Mouse (Mus musculus) midbrain, embryonic 12.5 days (tissue): ENCODE measurements around the gene C1qbp. TPM values are rescaled to one million over a fixed set of nuclear protein-coding genes. Genes with fewer than 3 reads are reported as not detected.

ENCODE experiments used
- ATAC-seq: fragments of 200-750 bp; cut with Nextera tagmentation; 2 replicates; pipeline ENCODE4 v1.8.0; 2017; ENCODE audit warnings: low read depth, moderate TSS enrichment, moderate library complexity; ENCODE audit not compliant: low FRiP score
- H3K27ac ChIP-seq: fragments of 300-500 bp; sonication (generic); replicated peaks from 2 replicates; pipeline ENCODE4 v1.5.1; 2016; ENCODE audit warnings: mild to moderate bottlenecking
- H3K27me3 ChIP-seq: fragments of 300-500 bp; sonication (generic); 2 replicates; pipeline ENCODE4 v1.6.1; 2016; ENCODE audit warnings: mild to moderate bottlenecking
- H3K36me3 ChIP-seq: fragments of 300-500 bp; sonication (generic); 2 replicates; pipeline ENCODE4 v1.6.1; 2016
- H3K4me1 ChIP-seq: fragments of 300-500 bp; sonication (generic); 2 replicates; pipeline ENCODE4 v1.6.1; 2016
- H3K4me2 ChIP-seq: fragments of 300-500 bp; sonication (generic); replicated peaks from 2 replicates; pipeline ENCODE4 v1.6.1; 2016; ENCODE audit warnings: mild to moderate bottlenecking, moderate library complexity
- H3K4me3 ChIP-seq: fragments of 300-500 bp; sonication (generic); 2 replicates; pipeline ENCODE4 v1.5.1; 2016; ENCODE audit warnings: mild to moderate bottlenecking
- H3K9ac ChIP-seq: fragments of 300-500 bp; sonication (generic); replicated peaks from 2 replicates; pipeline ENCODE4 v1.6.1; 2016; ENCODE audit warnings: mild to moderate bottlenecking, moderate library complexity
- H3K9me3 ChIP-seq: fragments of 300-500 bp; sonication (generic); 2 replicates; pipeline ENCODE4 v1.6.1; 2016; ENCODE audit warnings: mild to moderate bottlenecking
- WGBS: fragments of 180-500 bp; shearing (Covaris S2); methylation state at CpG from one replicate; pipeline ENCODE4 v1.1.7; 2016; 5-methylcytosine and 5-hydroxymethylcytosine counted together
- polyA plus RNA-seq: library from polyadenylated mRNA; unstranded; fragments of >200 nt; fragmentation: Nextera tagmentation; extraction: Ambion mirVana; gene quantifications from 2 replicates; pipeline ENCODE4 v1.2.1, GENCODE M21; 2016

The C1qbp gene
- polyA plus RNA-seq: 209 and 224 TPM in 2 replicates

DNA sequence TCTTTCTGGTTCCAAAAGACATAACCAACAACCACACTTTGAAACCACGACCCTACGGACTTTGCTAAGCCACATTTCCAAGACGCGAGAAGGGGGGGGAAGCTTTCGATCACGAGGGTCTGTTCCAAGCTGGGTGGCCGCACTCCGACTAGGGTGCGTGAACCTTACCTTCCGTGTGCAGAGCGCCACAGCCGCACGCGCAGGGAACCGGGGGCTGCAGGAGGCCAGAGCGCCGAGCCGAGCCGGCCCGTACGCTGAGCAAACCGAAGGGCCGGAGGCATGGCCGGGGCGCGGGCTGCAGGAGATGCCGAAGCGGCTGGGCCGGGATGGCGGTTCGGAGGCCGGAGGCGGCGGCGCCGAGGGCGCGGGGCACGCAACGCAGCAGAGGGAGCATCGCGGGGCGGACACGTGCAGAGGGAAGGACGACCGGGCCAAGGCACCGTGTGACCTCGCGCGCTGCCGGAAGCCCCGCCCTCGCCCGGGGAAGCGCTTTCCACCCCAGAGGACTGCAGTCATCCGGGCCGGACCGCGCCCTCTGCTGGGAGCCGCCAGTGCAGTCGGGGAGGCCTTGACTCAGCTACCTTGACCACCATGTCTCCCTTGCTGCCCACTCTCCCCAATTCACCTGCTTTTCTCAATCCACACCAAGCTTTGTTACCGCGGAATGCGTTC lies at the start of gene C1qbp:
C1qbp (minus strand) TSS at position 470 of the 672 bp plus-strand sequence.
- H3K27ac ChIP-seq: 0 out of 2 replicates have a peak within 1 kb of the TSS, but pooled peaks have one; percentile 46

DNA sequence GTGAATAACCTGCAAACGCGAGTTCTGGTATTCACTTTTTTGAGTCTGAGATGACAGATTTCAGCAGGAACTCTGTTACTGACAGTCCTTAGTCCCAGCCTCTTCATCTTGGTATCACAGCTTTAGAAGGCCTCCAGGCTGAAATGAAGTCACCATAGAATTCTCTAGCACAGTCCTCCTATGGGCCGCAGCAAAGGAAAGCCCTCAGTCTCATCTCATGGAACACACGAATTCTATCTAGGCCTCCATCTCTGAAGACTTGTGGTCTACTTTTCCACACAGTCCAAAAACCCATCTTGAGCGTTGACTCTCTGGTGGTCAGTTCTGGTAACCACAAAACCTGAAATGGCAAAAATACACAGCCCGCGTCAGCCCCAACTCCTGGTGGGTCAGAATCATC lies 49.2 kb upstream of the C1qbp start:
- peak overlapping the region; percentile 95 for H3K27ac ChIP-seq
- H3K4me1 ChIP-seq: peaks cover 25% of the 10 kb centered on the region
- peaks cover 12% of the 10 kb centered on the region for H3K36me3 ChIP-seq
- H3K9me3 ChIP-seq: no peaks in the 10 kb centered on the region
- H3K4me3 ChIP-seq: peak overlapping the region; percentile 74
- WGBS: 59% methylated on average over 7 of the region's 7 CpGs
- peak overlapping the region; percentile 85 for H3K9ac ChIP-seq
- H3K27me3 ChIP-seq: no peaks in the 10 kb centered on the region
- no peak for ATAC-seq
- H3K4me2 ChIP-seq: peak overlapping the region; percentile 64

More for the DNA sequence above, at the start of gene C1qbp:
- ATAC-seq: peak; percentile 96
- WGBS: 2% methylated on average over 55 of the region's 64 CpGs
- H3K27me3 ChIP-seq: no peaks in the 10 kb centered on the region
- peak within 1 kb of the TSS; percentile 92 for H3K9ac ChIP-seq
- peaks cover 8% of the 10 kb centered on the region for H3K4me1 ChIP-seq
- H3K36me3 ChIP-seq: peaks cover 67% of the 10 kb centered on the region
- H3K4me2 ChIP-seq: peak within 1 kb of the TSS; percentile 76
- H3K9me3 ChIP-seq: no peaks in the 10 kb centered on the region
- H3K4me3 ChIP-seq: peak within 1 kb of the TSS; percentile 100

DNA sequence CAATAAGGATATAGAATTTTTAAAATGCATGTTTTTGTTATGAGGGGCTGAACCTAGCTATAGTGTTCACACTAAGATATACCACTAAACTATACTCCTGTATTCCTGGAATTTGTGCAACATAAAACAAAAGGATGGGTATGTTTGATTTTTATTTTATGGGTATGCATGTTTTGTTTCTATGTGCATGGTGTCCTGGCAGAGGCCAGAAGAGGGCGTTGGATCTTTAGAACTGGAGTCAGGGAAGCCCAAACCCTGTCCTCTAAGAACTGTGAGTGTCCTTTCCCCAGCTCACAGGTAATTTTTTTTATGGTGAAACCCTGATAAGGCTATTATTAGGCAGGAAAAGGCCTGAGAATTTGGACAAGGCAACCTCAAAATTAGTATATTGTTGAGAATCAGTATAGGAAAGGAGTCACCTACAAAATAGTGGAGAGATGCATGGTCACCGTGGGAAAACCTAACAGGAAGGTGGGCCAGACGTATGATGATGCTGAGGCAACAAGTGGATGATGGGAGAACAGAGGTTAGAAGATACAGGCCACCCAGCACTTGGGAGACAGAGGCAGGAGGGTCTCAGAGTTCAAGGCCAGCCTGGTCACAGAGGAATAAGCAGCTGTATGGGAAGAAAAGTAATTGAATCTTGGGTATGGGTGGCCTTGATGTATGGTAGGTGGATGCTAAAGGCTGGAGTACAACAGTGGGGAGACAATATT lies 46.7 kb upstream of the C1qbp start:
- no peak for ATAC-seq
- 76% methylated on average over 3 of the region's 3 CpGs for WGBS
- H3K4me1 ChIP-seq: peaks cover 25% of the 10 kb centered on the region

DNA sequence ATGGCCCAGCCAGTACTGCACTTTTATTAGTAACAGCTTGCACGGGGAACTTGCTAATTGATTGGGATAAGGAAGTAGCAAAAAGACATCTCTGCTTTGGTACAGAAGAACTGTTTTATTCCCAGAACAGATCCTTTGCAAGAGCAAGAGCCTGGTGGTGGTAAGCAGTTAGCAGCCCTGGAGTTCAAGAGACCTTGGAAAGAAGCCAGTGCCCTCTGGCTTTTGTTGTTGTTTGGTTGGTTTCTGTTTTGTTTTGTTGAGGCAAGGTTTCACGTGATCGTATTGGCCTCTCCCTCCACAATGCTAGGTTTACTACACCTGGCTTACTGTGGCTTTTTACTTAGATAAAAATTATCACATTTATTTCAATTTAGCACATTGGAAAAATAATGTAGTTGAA lies 45.5 kb upstream of the C1qbp start:
- Histone ChIP-seq H3K4me3 (no peak overlapping the region), H3K9me3 (no peaks in the 10 kb centered on the region), H3K27me3 (no peaks in the 10 kb centered on the region), H3K4me1 (peaks cover 18% of the 10 kb centered on the region), H3K36me3 (peaks cover 43% of the 10 kb centered on the region), H3K4me2 (no peak overlapping the region), H3K9ac (no peak overlapping the region), H3K27ac (no peak overlapping the region)
- no peak for ATAC-seq
- WGBS: 89% methylated on average over 3 of the region's 3 CpGs

More for the DNA sequence above, 46.7 kb upstream of the C1qbp start:
- H3K4me3 ChIP-seq: no peak overlapping the region
- H3K36me3 ChIP-seq: peaks cover 37% of the 10 kb centered on the region
- H3K9me3 ChIP-seq: no peaks in the 10 kb centered on the region
- H3K27ac ChIP-seq: no peak overlapping the region
- H3K27me3 ChIP-seq: no peaks in the 10 kb centered on the region
- H3K9ac ChIP-seq: no peak overlapping the region
- no peak overlapping the region for H3K4me2 ChIP-seq

GRCm38 (mm10) chr11:71019201-71020068 lies 36.6 kb upstream of the C1qbp start, which contains the start of the genes Mis12 and Derl2:
Mis12 (plus strand) TSS chr11:71019611.
Derl2 (minus strand) TSS chr11:71019841.
- peak within 1 kb of the TSS; percentile 83 for H3K4me2 ChIP-seq
- peak; percentile 100 for ATAC-seq
- H3K4me3 ChIP-seq: peak within 1 kb of the TSS; percentile 87
- peak within 1 kb of the TSS; percentile 79 for H3K9ac ChIP-seq
- peaks cover 38% of the 10 kb centered on the region for H3K4me1 ChIP-seq
- H3K27ac ChIP-seq: peak within 1 kb of the TSS; percentile 85
- peaks cover 25% of the 10 kb centered on the region for H3K36me3 ChIP-seq
- no peaks in the 10 kb centered on the region for H3K9me3 ChIP-seq
- no peaks in the 10 kb centered on the region for H3K27me3 ChIP-seq
- under 1% methylated on average over 71 of the region's 71 CpGs for whole genome bisulfite sequencing

GRCm38 (mm10) chr11:71018416-71019200 lies 35.8 kb upstream of the C1qbp start:
- Histone ChIP-seq H3K27ac (peak overlapping the region; percentile 75), H3K4me2 (peak overlapping the region; percentile 83), H3K4me1 (peaks cover 38% of the 10 kb centered on the region), H3K9ac (peak overlapping the region; percentile 79), H3K36me3 (peaks cover 24% of the 10 kb centered on the region), H3K9me3 (no peaks in the 10 kb centered on the region), H3K27me3 (no peaks in the 10 kb centered on the region), H3K4me3 (peak overlapping the region; percentile 87)
- 6% methylated on average over 28 of the region's 28 CpGs for WGBS
- ATAC-seq: peak; percentile 32

GRCm38 (mm10) chr11:71017051-71017450 lies 34.2 kb upstream of the C1qbp start:
- Histone ChIP-seq H3K36me3 (peaks cover 21% of the 10 kb centered on the region), H3K4me2 (no peak overlapping the region)
- 97% methylated on average over 1 of the region's 1 CpGs for WGBS

GRCm38 (mm10) chr11:71012743-71013142 lies 29.9 kb upstream of the C1qbp start:
- Histone ChIP-seq H3K4me3 (no peak overlapping the region), H3K4me2 (no peak overlapping the region), H3K9me3 (no peaks in the 10 kb centered on the region), H3K4me1 (peaks cover 8% of the 10 kb centered on the region), H3K9ac (no peak overlapping the region), H3K36me3 (peaks cover 49% of the 10 kb centered on the region), H3K27me3 (no peaks in the 10 kb centered on the region), H3K27ac (no peak overlapping the region)
- no peak for ATAC-seq
- 96% methylated on average over 7 of the region's 7 CpGs for WGBS

More at GRCm38 (mm10) chr11:71017051-71017450, 34.2 kb upstream of the C1qbp start:
- ATAC-seq: no peak
- Histone ChIP-seq H3K27ac (no peak overlapping the region), H3K4me3 (no peak overlapping the region), H3K9me3 (no peaks in the 10 kb centered on the region), H3K27me3 (no peaks in the 10 kb centered on the region), H3K9ac (no peak overlapping the region), H3K4me1 (peaks cover 32% of the 10 kb centered on the region)

- H3K4me2 ChIP-seq: no peak overlapping the region
- H3K27me3 ChIP-seq: no peaks in the 10 kb centered on the region
- H3K36me3 ChIP-seq: peaks cover 43% of the 10 kb centered on the region
- peaks cover 7% of the 10 kb centered on the region for H3K4me1 ChIP-seq
- no peak for ATAC-seq
- 91% methylated on average over 3 of the region's 3 CpGs for WGBS
- no peaks in the 10 kb centered on the region for H3K9me3 ChIP-seq
- no peak overlapping the region for H3K4me3 ChIP-seq
- H3K27ac ChIP-seq: no peak overlapping the region
- H3K9ac ChIP-seq: no peak overlapping the region
These were observed 25.5 kb upstream of the C1qbp start for GRCm38 (mm10) chr11:71008321-71008720.

- no peak for ATAC-seq
- H3K4me3 ChIP-seq: no peak overlapping the region
- H3K9ac ChIP-seq: no peak overlapping the region
- no peaks in the 10 kb centered on the region for H3K9me3 ChIP-seq
- H3K27ac ChIP-seq: no peak overlapping the region
- no peak overlapping the region for H3K4me2 ChIP-seq
- H3K27me3 ChIP-seq: no peaks in the 10 kb centered on the region
- peaks cover 41% of the 10 kb centered on the region for H3K36me3 ChIP-seq
- peaks cover 12% of the 10 kb centered on the region for H3K4me1 ChIP-seq
- 89% methylated on average over 7 of the region's 7 CpGs for WGBS
These were observed 25.0 kb upstream of the C1qbp start for GRCm38 (mm10) chr11:71007831-71008230.

GRCm38 (mm10) chr11:71007026-71007425 lies 24.2 kb upstream of the C1qbp start:
- no peak for ATAC-seq
- Histone ChIP-seq H3K9ac (no peak overlapping the region), H3K4me1 (peaks cover 16% of the 10 kb centered on the region), H3K27me3 (no peaks in the 10 kb centered on the region), H3K36me3 (peaks cover 35% of the 10 kb centered on the region), H3K27ac (no peak overlapping the region), H3K4me3 (no peak overlapping the region), H3K4me2 (no peak overlapping the region), H3K9me3 (no peaks in the 10 kb centered on the region)
- WGBS: 93% methylated on average over 6 of the region's 6 CpGs
